Mouse (Mus musculus) limb, embryonic 11.5 days (tissue): Measurements from ENCODE around the gene Hoxa6. TPM values are rescaled to one million over a fixed set of nuclear protein-coding genes. Genes with fewer than 3 reads are reported as not detected.

Source experiments
- ATAC-seq: fragments of 200-750 bp; cut with Nextera tagmentation; 2 replicates; pipeline ENCODE4 v1.8.0; 2017; ENCODE audit warnings: low read depth; ENCODE audit not compliant: insufficient number of reproducible peaks, low FRiP score, low TSS enrichment
- DNase-seq: peaks from one replicate; pipeline ENCODE4 v3.0.0-alpha.2; 2015; ENCODE audit warnings: low spot score
- H3K27ac ChIP-seq: fragments of 300-500 bp; sonication (generic); replicated peaks from 2 replicates; pipeline ENCODE4 v1.5.1; 2014; ENCODE audit warnings: low read depth, mild to moderate bottlenecking, low read length
- H3K27me3 ChIP-seq: fragments of 300-500 bp; sonication (generic); 2 replicates; pipeline ENCODE4 v1.6.1; 2014; ENCODE audit warnings: mild to moderate bottlenecking, low read length, mixed read lengths; ENCODE audit not compliant: control insufficient read depth, insufficient read depth
- H3K36me3 ChIP-seq: fragments of 300-500 bp; sonication (generic); 2 replicates; pipeline ENCODE4 v1.6.1; 2014; ENCODE audit warnings: mild to moderate bottlenecking, low read length, moderate library complexity, mixed read lengths; ENCODE audit not compliant: control insufficient read depth, insufficient read depth
- H3K4me1 ChIP-seq: fragments of 300-500 bp; sonication (generic); 2 replicates; pipeline ENCODE4 v1.6.1; 2014; ENCODE audit warnings: low read length, mixed read lengths; ENCODE audit not compliant: control insufficient read depth, insufficient read depth
- H3K4me2 ChIP-seq: fragments of 300-500 bp; sonication (generic); 2 replicates; pipeline ENCODE4 v1.6.1; 2014; ENCODE audit warnings: low read depth, mild to moderate bottlenecking, moderate library complexity; ENCODE audit not compliant: severe bottlenecking
- H3K4me3 ChIP-seq: fragments of 300-500 bp; sonication (generic); 2 replicates; pipeline ENCODE4 v1.5.1; 2014; ENCODE audit warnings: low read depth, low read length
- H3K9ac ChIP-seq: fragments of 300-500 bp; sonication (generic); 2 replicates; pipeline ENCODE4 v1.6.1; 2014; ENCODE audit warnings: mild to moderate bottlenecking, low read length
- H3K9me3 ChIP-seq: fragments of 300-500 bp; sonication (generic); 2 replicates; pipeline ENCODE4 v1.6.1; 2016; ENCODE audit warnings: low read length; ENCODE audit not compliant: control insufficient read depth
- WGBS: fragments of 180-500 bp; shearing (Covaris S2); extraction: QIAGEN DNeasy Blood & Tissue Kit; methylation state at CpG from one replicate; pipeline ENCODE4 v1.1.7; 2014; 5-methylcytosine and 5-hydroxymethylcytosine counted together
- polyA plus RNA-seq: library from polyadenylated mRNA; unstranded; fragments of >200 nt; fragmentation: Nextera tagmentation; extraction: Ambion mirVana; gene quantifications from 2 replicates; pipeline ENCODE4 v1.2.1, GENCODE M21; 2014

Hoxa6 gene
- polyA plus RNA-seq, 1 experiment from 2014 or later = 4.6 TPM

GRCm38 (mm10) chr6:52178918-52179665 is 29.4 kb downstream of the Hoxa6 start:
- Histone ChIP-seq H3K9ac (no peak overlapping the region; the same call in 1 of the 2 replicates), H3K4me2 (peak overlapping the region; percentile 8; the same call in 1 of the 2 replicates), H3K4me1 (peaks cover 69% of the 10 kb centered on the region), H3K27ac (no peak overlapping the region), H3K27me3 (peaks cover 10% of the 10 kb centered on the region), H3K4me3 (no peak overlapping the region), H3K9me3 (no peaks in the 10 kb centered on the region), H3K36me3 (no peaks in the 10 kb centered on the region)
- DNase-seq (peak; percentile 34), ATAC-seq (no peak)
- WGBS = 14% methylated on average over 4 of the region's 4 CpGs

GRCm38 (mm10) chr6:52177806-52178205 is 30.7 kb downstream of the Hoxa6 start:
- peak; percentile 45 for DNase-seq
- ATAC-seq = no peak
- Histone ChIP-seq H3K27me3 (peaks cover 10% of the 10 kb centered on the region), H3K4me3 (no peak overlapping the region), H3K4me1 (peaks cover 59% of the 10 kb centered on the region), H3K36me3 (no peaks in the 10 kb centered on the region), H3K27ac (peak overlapping the region; percentile 8; the same call in 1 of the 2 replicates), H3K9ac (no peak overlapping the region), H3K4me2 (peak overlapping the region; percentile 61; the same call in 1 of the 2 replicates), H3K9me3 (no peaks in the 10 kb centered on the region)
- WGBS = 3% methylated on average over 9 of the region's 9 CpGs

GRCm38 (mm10) chr6:52177061-52177735 is 31.3 kb downstream of the Hoxa6 start, which contains the start of gene 5730596B20Rik:
Gene 5730596B20Rik (plus strand): TSS chr6:52177498.
- peak within 1 kb of the TSS; percentile 61 for H3K4me2 ChIP-seq
- peak within 1 kb of the TSS; percentile 43 for H3K9ac ChIP-seq
- H3K9me3 ChIP-seq = no peaks in the 10 kb centered on the region
- ATAC-seq (no peak), DNase-seq (peak; percentile 80)
- H3K4me3 ChIP-seq = peak within 1 kb of the TSS; percentile 42
- no peaks in the 10 kb centered on the region for H3K36me3 ChIP-seq
- H3K27ac ChIP-seq = peak within 1 kb of the TSS; percentile 8; the same call in 1 of the 2 replicates
- H3K4me1 ChIP-seq = peaks cover 64% of the 10 kb centered on the region
- under 1% methylated on average over 36 of the region's 36 CpGs for WGBS
- peaks cover 10% of the 10 kb centered on the region for H3K27me3 ChIP-seq

GRCm38 (mm10) chr6:52176391-52176790 is 32.1 kb downstream of the Hoxa6 start:
- no peak for ATAC-seq
- H3K9ac ChIP-seq = peak overlapping the region; percentile 27; the same call in 1 of the 2 replicates
- H3K9me3 ChIP-seq = no peaks in the 10 kb centered on the region
- H3K36me3 ChIP-seq = no peaks in the 10 kb centered on the region
- peaks cover 70% of the 10 kb centered on the region for H3K4me1 ChIP-seq
- peak overlapping the region; percentile 42 for H3K4me3 ChIP-seq
- WGBS = 1% methylated on average over 6 of the region's 6 CpGs
- peak overlapping the region; percentile 61 for H3K4me2 ChIP-seq
- no peak overlapping the region; the same call in 1 of the 2 replicates for H3K27ac ChIP-seq
- DNase-seq = peak; percentile 44
- peaks cover 16% of the 10 kb centered on the region for H3K27me3 ChIP-seq

GRCm38 (mm10) chr6:52175864-52176263 is 32.7 kb downstream of the Hoxa6 start:
- H3K27me3 ChIP-seq = peaks cover 20% of the 10 kb centered on the region
- peak overlapping the region; percentile 56 for H3K9ac ChIP-seq
- H3K27ac ChIP-seq = peak overlapping the region; percentile 48
- no peaks in the 10 kb centered on the region for H3K36me3 ChIP-seq
- WGBS = 2% methylated on average over 21 of the region's 35 CpGs
- peaks cover 71% of the 10 kb centered on the region for H3K4me1 ChIP-seq
- ATAC-seq (no peak), DNase-seq (peak; percentile 61)
- H3K9me3 ChIP-seq = no peaks in the 10 kb centered on the region
- H3K4me2 ChIP-seq = peak overlapping the region; percentile 61
- peak overlapping the region; percentile 42 for H3K4me3 ChIP-seq

- Histone ChIP-seq H3K4me2 (peak overlapping the region; percentile 61), H3K27ac (peak overlapping the region; percentile 48), H3K9ac (peak overlapping the region; percentile 56), H3K4me3 (peak overlapping the region; percentile 42), H3K36me3 (peaks cover 1% of the 10 kb centered on the region; the same call in 1 of the 2 replicates), H3K9me3 (no peaks in the 10 kb centered on the region), H3K4me1 (peaks cover 71% of the 10 kb centered on the region), H3K27me3 (peaks cover 19% of the 10 kb centered on the region)
- ATAC-seq (peak; percentile 35; the same call in 1 of the 2 replicates), DNase-seq (peak; percentile 73)
- WGBS = 2% methylated on average over 40 of the region's 41 CpGs
Observed at GRCm38 (mm10) chr6:52174968-52175751, 33.4 kb downstream of the Hoxa6 start.

GRCm38 (mm10) chr6:52173648-52174047 is 34.9 kb downstream of the Hoxa6 start:
- DNase-seq (peak; percentile 28), ATAC-seq (no peak)
- Histone ChIP-seq H3K27me3 (peaks cover 23% of the 10 kb centered on the region), H3K4me1 (peaks cover 63% of the 10 kb centered on the region), H3K27ac (no peak overlapping the region), H3K4me3 (no peak overlapping the region), H3K36me3 (peaks cover 2% of the 10 kb centered on the region; the same call in 1 of the 2 replicates), H3K9me3 (no peaks in the 10 kb centered on the region), H3K4me2 (peak overlapping the region; percentile 76; the same call in 1 of the 2 replicates), H3K9ac (no peak overlapping the region)
- 1% methylated on average over 4 of the region's 4 CpGs for WGBS
